Mouse (Mus musculus): Measurements from ENCODE around the gene Gm5169. TPM values are rescaled to one million over a fixed set of nuclear protein-coding genes. Genes with fewer than 3 reads are reported as not detected.
"Not testable (repeated sequence)": the region's sequence is repeated elsewhere in the genome, so short reads cannot be mapped to it uniquely, and the experiment has no call there.

The Gm5169 gene
- not detected in 2 replicates for polyA plus RNA-seq (2016; fragmentation: Nextera tagmentation; extraction: Ambion mirVana)

- H3K9ac ChIP-seq; H3K9me3 ChIP-seq (replicated peaks); H3K4me3 ChIP-seq; H3K4me1 ChIP-seq (replicated peaks); H3K27ac ChIP-seq (ENCODE audit: poor library complexity, severe bottlenecking); H3K36me3 ChIP-seq; H3K27me3 ChIP-seq (replicated peaks); H3K4me2 ChIP-seq; ATAC-seq (ENCODE audit: insufficient number of reproducible peaks, low FRiP score): not testable (repeated sequence)
- 85% methylated on average over 2 of the region's 6 CpGs for WGBS
Measured at GRCm38 (mm10) chrX:25301355-25301754, at the start of gene Gm5169. Gm5169 (minus strand) TSS chrX:25301455.

- H3K4me1 ChIP-seq (replicated peaks); H3K27ac ChIP-seq (ENCODE audit: poor library complexity, severe bottlenecking); H3K4me2 ChIP-seq; H3K9ac ChIP-seq; ATAC-seq (ENCODE audit: insufficient number of reproducible peaks, low FRiP score); H3K36me3 ChIP-seq; H3K27me3 ChIP-seq (replicated peaks); H3K9me3 ChIP-seq (replicated peaks); H3K4me3 ChIP-seq: not testable (repeated sequence)
- WGBS = 90% methylated on average over 14 of the region's 15 CpGs
Measured at GRCm38 (mm10) chrX:25347424-25347823, 46.2 kb upstream of the Gm5169 start.

Measured in heart, embryonic 12.5 days (tissue).